Mouse (Mus musculus): ENCODE results near the gene Iqsec1.

Iqsec1 gene

GRCm38 (mm10) chr6:90787587-90787986 lies 200.9 kb downstream of the Iqsec1 start:
- no peaks in the 10 kb centered on the region for H3K36me3 ChIP-seq (ENCODE audit: insufficient read depth, low read length)
- no peak for TF ChIP-seq NANOG (IDR thresholded peaks at IDR 0.05; ENCODE audit: borderline replicate concordance, low read length)
- no peak for TF ChIP-seq CTCF (conservative IDR thresholded peaks at IDR 0.05; ENCODE audit: low read length)
- TF ChIP-seq POU5F1 (IDR thresholded peaks at IDR 0.05; ENCODE audit: borderline replicate concordance, low read length) = no peak
- no peak overlapping the region for H3K4me3 ChIP-seq (replicated peaks; ENCODE audit: low read length)
- no peaks in the 10 kb centered on the region for H3K4me1 ChIP-seq (replicated peaks; ENCODE audit: low read depth, low read length)
- H3K27me3 ChIP-seq (ENCODE audit: insufficient read depth, low read length) = no peaks in the 10 kb centered on the region; the same call in 1 of the 2 replicates
- no peaks in the 10 kb centered on the region for H3K9me3 ChIP-seq (ENCODE audit: low read length)

- Histone ChIP-seq H3K4me1 (replicated peaks; ENCODE audit: low read depth, low read length) (peaks cover 2% of the 10 kb centered on the region; the same call in 1 of the 2 replicates), H3K36me3 (ENCODE audit: insufficient read depth, low read length) (no peaks in the 10 kb centered on the region), H3K9me3 (ENCODE audit: low read length) (no peaks in the 10 kb centered on the region), H3K27me3 (ENCODE audit: insufficient read depth, low read length) (no peaks in the 10 kb centered on the region; the same call in 1 of the 2 replicates), H3K4me3 (replicated peaks; ENCODE audit: low read length) (no peak overlapping the region)
- TF ChIP-seq NANOG (IDR thresholded peaks at IDR 0.05; ENCODE audit: borderline replicate concordance, low read length) (no peak), POU5F1 (IDR thresholded peaks at IDR 0.05; ENCODE audit: borderline replicate concordance, low read length) (no peak), CTCF (conservative IDR thresholded peaks at IDR 0.05; ENCODE audit: low read length) (no peak)
Observed at GRCm38 (mm10) chr6:90787036-90787435, 201.4 kb downstream of the Iqsec1 start.

GRCm38 (mm10) chr6:90786589-90786988 lies 201.9 kb downstream of the Iqsec1 start:
- Histone ChIP-seq H3K27me3 (ENCODE audit: insufficient read depth, low read length) (no peaks in the 10 kb centered on the region; the same call in 1 of the 2 replicates), H3K36me3 (ENCODE audit: insufficient read depth, low read length) (no peaks in the 10 kb centered on the region), H3K4me1 (replicated peaks; ENCODE audit: low read depth, low read length) (peaks cover 7% of the 10 kb centered on the region; the same call in 1 of the 2 replicates), H3K4me3 (replicated peaks; ENCODE audit: low read length) (no peak overlapping the region), H3K9me3 (ENCODE audit: low read length) (no peaks in the 10 kb centered on the region)
- TF ChIP-seq CTCF (conservative IDR thresholded peaks at IDR 0.05; ENCODE audit: low read length) (no peak), POU5F1 (IDR thresholded peaks at IDR 0.05; ENCODE audit: borderline replicate concordance, low read length) (no peak), NANOG (IDR thresholded peaks at IDR 0.05; ENCODE audit: borderline replicate concordance, low read length) (no peak)

GRCm38 (mm10) chr6:90783945-90784344 lies 204.5 kb downstream of the Iqsec1 start:
- Histone ChIP-seq H3K4me3 (replicated peaks; ENCODE audit: low read length) (no peak overlapping the region), H3K27me3 (ENCODE audit: insufficient read depth, low read length) (no peaks in the 10 kb centered on the region; the same call in 1 of the 2 replicates), H3K36me3 (ENCODE audit: insufficient read depth, low read length) (no peaks in the 10 kb centered on the region), H3K9me3 (ENCODE audit: low read length) (no peaks in the 10 kb centered on the region), H3K4me1 (replicated peaks; ENCODE audit: low read depth, low read length) (peaks cover 8% of the 10 kb centered on the region; the same call in 1 of the 2 replicates)
- no peak for TF ChIP-seq NANOG (IDR thresholded peaks at IDR 0.05; ENCODE audit: borderline replicate concordance, low read length)
- no peak for TF ChIP-seq CTCF (conservative IDR thresholded peaks at IDR 0.05; ENCODE audit: low read length)
- TF ChIP-seq POU5F1 (IDR thresholded peaks at IDR 0.05; ENCODE audit: borderline replicate concordance, low read length) = no peak

- Histone ChIP-seq H3K9me3 (ENCODE audit: low read length) (no peaks in the 10 kb centered on the region), H3K4me3 (replicated peaks; ENCODE audit: low read length) (no peak overlapping the region)
- TF ChIP-seq NANOG (IDR thresholded peaks at IDR 0.05; ENCODE audit: borderline replicate concordance, low read length) (no peak), CTCF (conservative IDR thresholded peaks at IDR 0.05; ENCODE audit: low read length) (no peak), POU5F1 (IDR thresholded peaks at IDR 0.05; ENCODE audit: borderline replicate concordance, low read length) (no peak)
Observed at GRCm38 (mm10) chr6:90783176-90783575, 205.3 kb downstream of the Iqsec1 start.

GRCm38 (mm10) chr6:90781921-90782770 lies 206.3 kb downstream of the Iqsec1 start:
- H3K9me3 ChIP-seq (ENCODE audit: low read length) = no peaks in the 10 kb centered on the region
- TF ChIP-seq NANOG (IDR thresholded peaks at IDR 0.05; ENCODE audit: borderline replicate concordance, low read length) (no peak), POU5F1 (IDR thresholded peaks at IDR 0.05; ENCODE audit: borderline replicate concordance, low read length) (no peak), CTCF (conservative IDR thresholded peaks at IDR 0.05; ENCODE audit: low read length) (no peak)
- peak overlapping the region; percentile 23; the same call in 1 of the 2 replicates for H3K4me3 ChIP-seq (replicated peaks; ENCODE audit: low read length)
- H3K27me3 ChIP-seq (ENCODE audit: insufficient read depth, low read length) = no peaks in the 10 kb centered on the region; the same call in 1 of the 2 replicates
- H3K36me3 ChIP-seq (ENCODE audit: insufficient read depth, low read length) = no peaks in the 10 kb centered on the region
- H3K4me1 ChIP-seq (replicated peaks; ENCODE audit: low read depth, low read length) = peaks cover 8% of the 10 kb centered on the region; the same call in 1 of the 2 replicates

More at GRCm38 (mm10) chr6:90783176-90783575, 205.3 kb downstream of the Iqsec1 start:
- Histone ChIP-seq H3K27me3 (ENCODE audit: insufficient read depth, low read length) (no peaks in the 10 kb centered on the region; the same call in 1 of the 2 replicates), H3K36me3 (ENCODE audit: insufficient read depth, low read length) (no peaks in the 10 kb centered on the region), H3K4me1 (replicated peaks; ENCODE audit: low read depth, low read length) (peaks cover 8% of the 10 kb centered on the region; the same call in 1 of the 2 replicates)

- peaks cover 8% of the 10 kb centered on the region; the same call in 1 of the 2 replicates for H3K4me1 ChIP-seq (replicated peaks; ENCODE audit: low read depth, low read length)
- H3K36me3 ChIP-seq (ENCODE audit: insufficient read depth, low read length) = no peaks in the 10 kb centered on the region
- TF ChIP-seq NANOG (IDR thresholded peaks at IDR 0.05; ENCODE audit: borderline replicate concordance, low read length) (no peak), POU5F1 (IDR thresholded peaks at IDR 0.05; ENCODE audit: borderline replicate concordance, low read length) (no peak), CTCF (conservative IDR thresholded peaks at IDR 0.05; ENCODE audit: low read length) (no peak)
- H3K4me3 ChIP-seq (replicated peaks; ENCODE audit: low read length) = no peak overlapping the region
- H3K9me3 ChIP-seq (ENCODE audit: low read length) = no peaks in the 10 kb centered on the region
- no peaks in the 10 kb centered on the region; the same call in 1 of the 2 replicates for H3K27me3 ChIP-seq (ENCODE audit: insufficient read depth, low read length)
Observed at GRCm38 (mm10) chr6:90780532-90780931, 208.0 kb downstream of the Iqsec1 start.

- H3K4me1 ChIP-seq (replicated peaks; ENCODE audit: low read depth, low read length) = peaks cover 8% of the 10 kb centered on the region; the same call in 1 of the 2 replicates
Observed at GRCm38 (mm10) chr6:90778841-90779240, 209.6 kb downstream of the Iqsec1 start.

More at GRCm38 (mm10) chr6:90778841-90779240, 209.6 kb downstream of the Iqsec1 start:
- no peaks in the 10 kb centered on the region for H3K27me3 ChIP-seq (ENCODE audit: insufficient read depth, low read length)
- TF ChIP-seq CTCF (conservative IDR thresholded peaks at IDR 0.05; ENCODE audit: low read length) = no peak
- TF ChIP-seq NANOG (IDR thresholded peaks at IDR 0.05; ENCODE audit: borderline replicate concordance, low read length) = no peak
- TF ChIP-seq POU5F1 (IDR thresholded peaks at IDR 0.05; ENCODE audit: borderline replicate concordance, low read length) = no peak
- H3K36me3 ChIP-seq (ENCODE audit: insufficient read depth, low read length) = no peaks in the 10 kb centered on the region
- no peaks in the 10 kb centered on the region for H3K9me3 ChIP-seq (ENCODE audit: low read length)
- no peak overlapping the region for H3K4me3 ChIP-seq (replicated peaks; ENCODE audit: low read length)
